Mouse (Mus musculus) forebrain, postnatal 0 days (tissue): Measurements from ENCODE around the gene Krt10. TPM values are rescaled to one million over a fixed set of nuclear protein-coding genes. Genes with fewer than 3 reads are reported as not detected.

ENCODE experiments used
- ATAC-seq: fragments of 200-750 bp; cut with Nextera tagmentation; 2 replicates; pipeline ENCODE4 v1.8.0; 2017; ENCODE audit warnings: mild to moderate bottlenecking, moderate library complexity
- DNase-seq: peaks from one replicate; pipeline ENCODE4 v3.0.0-alpha.2; 2015
- H3K27ac ChIP-seq: fragments of 300-500 bp; sonication (generic); 2 replicates; pipeline ENCODE4 v1.5.1; 2014; ENCODE audit warnings: low read depth, mild to moderate bottlenecking, antibody characterized with exemption, low read length, moderate library complexity, mixed read lengths
- H3K27me3 ChIP-seq: fragments of 300-500 bp; sonication (generic); 2 replicates; pipeline ENCODE4 v1.6.1; 2014; ENCODE audit warnings: mild to moderate bottlenecking, low read length, mixed read lengths; ENCODE audit not compliant: insufficient read depth
- H3K36me3 ChIP-seq: fragments of 300-500 bp; sonication (generic); 2 replicates; pipeline ENCODE4 v1.6.1; 2014; ENCODE audit warnings: mild to moderate bottlenecking, moderate library complexity; ENCODE audit not compliant: insufficient read depth
- H3K4me1 ChIP-seq: fragments of 300-500 bp; sonication (generic); 2 replicates; pipeline ENCODE4 v1.6.1; 2014; ENCODE audit warnings: antibody characterized with exemption; ENCODE audit not compliant: insufficient read depth
- H3K4me2 ChIP-seq: fragments of 300-500 bp; sonication (generic); 2 replicates; pipeline ENCODE4 v1.6.1; 2014; ENCODE audit warnings: low read depth, mild to moderate bottlenecking, moderate library complexity
- H3K4me3 ChIP-seq: fragments of 300-500 bp; sonication (generic); 2 replicates; pipeline ENCODE4 v1.5.1; 2014; ENCODE audit warnings: low read depth, low read length, mixed read lengths
- H3K9ac ChIP-seq: fragments of 300-500 bp; sonication (generic); 2 replicates; pipeline ENCODE4 v1.6.1; 2014; ENCODE audit warnings: mild to moderate bottlenecking
- H3K9me3 ChIP-seq: fragments of 300-500 bp; sonication (generic); 2 replicates; pipeline ENCODE4 v1.6.1; 2016; ENCODE audit warnings: low read length
- CTCF ChIP-seq: sonication (generic); IDR thresholded peaks from 2 replicates; pipeline ENCODE4 v1.5.1; 2016; ENCODE audit warnings: antibody characterized with exemption, control low read depth, low read depth
- WGBS: fragments of 180-500 bp; shearing (Covaris S2); extraction: QIAGEN DNeasy Blood & Tissue Kit; methylation state at CpG from one replicate; pipeline ENCODE4 v1.1.7; 2014; 5-methylcytosine and 5-hydroxymethylcytosine counted together
- polyA plus RNA-seq: library from polyadenylated mRNA; unstranded; fragments of >200 nt; fragmentation: Nextera tagmentation; extraction: Ambion mirVana; gene quantifications from 2 replicates; pipeline ENCODE4 v1.2.1, GENCODE M21; 2015
- total RNA-seq: library from RNA; depleted of rRNA; stranded (reverse); fragments of >200 nt; gene quantifications from 2 replicates; pipeline ENCODE4 v1.2.3, GENCODE M21; 2014; rRNA removed

Gene Krt10
- total and polyA plus RNA-seq, 2 experiments from 2014 or later = 7.1 to 36.3 TPM

DNA sequence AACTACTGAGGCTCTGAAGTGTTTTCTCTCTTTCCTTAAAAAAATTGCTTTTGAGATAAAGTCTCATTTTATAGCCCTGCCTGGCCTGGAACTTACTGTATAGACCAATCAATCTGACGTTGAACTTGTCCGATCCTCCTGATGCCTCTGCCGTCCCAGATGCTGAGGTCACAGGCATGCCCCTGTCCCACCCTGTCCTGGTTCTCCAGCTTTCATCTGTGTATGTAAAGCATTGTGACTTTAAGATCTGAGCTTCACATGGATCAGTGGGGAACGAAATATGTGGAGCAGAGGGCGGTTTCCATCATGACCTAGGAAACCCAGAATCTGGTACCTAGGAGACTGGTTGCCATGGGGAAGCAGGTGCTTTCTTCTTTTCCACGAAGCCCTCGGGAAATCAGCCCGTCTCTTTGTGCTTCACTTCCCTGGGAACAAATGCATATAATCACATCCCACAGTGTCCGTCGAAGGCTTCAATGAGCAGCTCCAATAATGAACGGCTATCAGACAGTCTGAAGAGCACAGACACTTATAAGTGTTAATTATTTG is 49.8 kb downstream of the Krt10 start:
- no peak overlapping the region for H3K27ac ChIP-seq
- 38% methylated on average over 11 of the region's 11 CpGs for WGBS
- H3K36me3 ChIP-seq = no peaks in the 10 kb centered on the region
- H3K4me1 ChIP-seq = no peaks in the 10 kb centered on the region
- peak; percentile 25; the same call in 1 of the 2 replicates for ATAC-seq
- H3K27me3 ChIP-seq = no peaks in the 10 kb centered on the region
- TF ChIP-seq CTCF = no peak
- H3K9ac ChIP-seq = no peak overlapping the region
- peak; percentile 8 for DNase-seq
- no peak overlapping the region for H3K4me3 ChIP-seq
- H3K9me3 ChIP-seq = no peaks in the 10 kb centered on the region
- no peak overlapping the region for H3K4me2 ChIP-seq

DNA sequence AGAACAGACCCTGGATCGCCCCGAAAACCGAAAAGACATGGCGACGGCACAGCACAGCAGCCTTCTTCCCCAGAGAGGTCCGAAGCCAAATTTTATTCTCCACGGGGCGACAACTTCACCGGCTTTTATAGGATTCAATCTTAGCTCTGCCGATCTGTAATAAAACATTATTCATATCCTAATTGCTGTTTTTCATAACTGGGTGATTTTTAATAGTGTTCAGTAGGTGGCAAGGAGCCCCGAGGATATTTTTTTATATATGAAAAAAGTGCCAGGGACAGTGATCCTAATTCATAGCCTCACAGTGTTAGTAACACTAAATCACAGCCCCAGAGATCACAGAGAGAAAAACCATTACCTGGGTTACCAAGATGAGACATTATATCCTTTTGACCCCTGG is 51.3 kb downstream of the Krt10 start, which contains the start of gene Krt26:
TSS of gene Krt26 (minus strand) at position 101 of the 400 bp plus-strand sequence.
- Histone ChIP-seq H3K27ac (no peak within 1 kb of the TSS), H3K4me2 (no peak within 1 kb of the TSS), H3K9me3 (no peaks in the 10 kb centered on the region), H3K4me1 (no peaks in the 10 kb centered on the region), H3K4me3 (no peak within 1 kb of the TSS), H3K9ac (no peak within 1 kb of the TSS), H3K27me3 (no peaks in the 10 kb centered on the region), H3K36me3 (no peaks in the 10 kb centered on the region)
- ATAC-seq (no peak), DNase-seq (no peak)
- WGBS = 92% methylated on average over 11 of the region's 11 CpGs
- TF ChIP-seq CTCF = no peak

Other genes with a start within 250 kb of the Krt10 start
- 0.38 TPM in 1 of 2 replicates, not detected in the other for gene Ccr7, start 234.3 kb downstream of the Krt10 start, total RNA-seq
- gene Ccr7, start 234.3 kb downstream of the Krt10 start, polyA plus RNA-seq = 0.06 and 0.17 TPM in 2 replicates
- 116 and 156 TPM in 2 replicates for gene Smarce1, start 158.3 kb downstream of the Krt10 start, total RNA-seq
- gene Smarce1, start 158.3 kb downstream of the Krt10 start, polyA plus RNA-seq = 227 and 228 TPM in 2 replicates
- gene Krt222, start 145.3 kb downstream of the Krt10 start, total RNA-seq = 6.5 and 7.4 TPM in 2 replicates
- 4.8 and 8.7 TPM in 2 replicates for gene Krt222, start 145.3 kb downstream of the Krt10 start, polyA plus RNA-seq
- 0.15 TPM in 1 of 2 replicates, not detected in the other for gene Krt24, start 104.1 kb downstream of the Krt10 start, total RNA-seq
- 0.08 TPM in 2 replicates for gene Krt24, start 104.1 kb downstream of the Krt10 start, polyA plus RNA-seq
- not detected in 2 replicates for gene Krt25, start 66.4 kb downstream of the Krt10 start, total RNA-seq
- gene Krt25, start 66.4 kb downstream of the Krt10 start, polyA plus RNA-seq = 0.11 and 0.24 TPM in 2 replicates
- 0.14 TPM in 1 of 2 replicates, not detected in the other for gene Krt26, start 51.4 kb downstream of the Krt10 start, total RNA-seq
- 0.12 and 0.15 TPM in 2 replicates for gene Krt26, start 51.4 kb downstream of the Krt10 start, polyA plus RNA-seq
- gene Krt27, start 38.3 kb downstream of the Krt10 start, total RNA-seq = 0.23 TPM in 1 of 2 replicates, not detected in the other
- 0.10 TPM in 1 of 2 replicates, not detected in the other for gene Krt27, start 38.3 kb downstream of the Krt10 start, polyA plus RNA-seq
- gene Krt28, start 14.5 kb downstream of the Krt10 start, total RNA-seq = 0.15 and 0.19 TPM in 2 replicates
- gene Krt28, start 14.5 kb downstream of the Krt10 start, polyA plus RNA-seq = 0.24 and 0.48 TPM in 2 replicates
- 0.14 and 1.6 TPM in 2 replicates for gene Krt12, start 32.9 kb upstream of the Krt10 start, total RNA-seq
- gene Krt12, start 32.9 kb upstream of the Krt10 start, polyA plus RNA-seq = 1.3 and 2.0 TPM in 2 replicates
- gene Krt20, start 48.8 kb upstream of the Krt10 start, total RNA-seq = not detected in 2 replicates
- gene Krt20, start 48.8 kb upstream of the Krt10 start, polyA plus RNA-seq = 0.09 and 0.10 TPM in 2 replicates
- 0.08 TPM in 1 of 2 replicates, not detected in the other for gene Krt23, start 103.8 kb upstream of the Krt10 start, total RNA-seq
- 0.20 and 0.53 TPM in 2 replicates for gene Krt23, start 103.8 kb upstream of the Krt10 start, polyA plus RNA-seq
- not detected in 2 replicates for gene Krt39, start 132.0 kb upstream of the Krt10 start, total RNA-seq
- not detected in 2 replicates for gene Krt39, start 132.0 kb upstream of the Krt10 start, polyA plus RNA-seq
- gene Krt40, start 153.8 kb upstream of the Krt10 start, total RNA-seq = not detected in 2 replicates
- not detected in 2 replicates for gene Krt40, start 153.8 kb upstream of the Krt10 start, polyA plus RNA-seq
- gene Krtap3-3, start 161.5 kb upstream of the Krt10 start, total RNA-seq = not detected in 2 replicates
- gene Krtap3-3, start 161.5 kb upstream of the Krt10 start, polyA plus RNA-seq = not detected in 2 replicates
- gene Krtap3-2, start 167.5 kb upstream of the Krt10 start, total RNA-seq = not detected in 2 replicates
- not detected in 2 replicates for gene Krtap3-2, start 167.5 kb upstream of the Krt10 start, polyA plus RNA-seq
- gene Gm11939, start 170.1 kb upstream of the Krt10 start, total RNA-seq = not detected in 2 replicates
- gene Gm11939, start 170.1 kb upstream of the Krt10 start, polyA plus RNA-seq = not detected in 2 replicates
- gene Krtap3-1, start 177.3 kb upstream of the Krt10 start, total RNA-seq = not detected in 2 replicates
- gene Krtap3-1, start 177.3 kb upstream of the Krt10 start, polyA plus RNA-seq = not detected in 2 replicates
- gene Krtap1-5, start 191.7 kb upstream of the Krt10 start, total RNA-seq = not detected in 2 replicates
- gene Krtap1-5, start 191.7 kb upstream of the Krt10 start, polyA plus RNA-seq = not detected in 2 replicates
- gene Krtap1-4, start 194.3 kb upstream of the Krt10 start, total RNA-seq = not detected in 2 replicates
- gene Krtap1-4, start 194.3 kb upstream of the Krt10 start, polyA plus RNA-seq = not detected in 2 replicates
- not detected in 2 replicates for gene Krtap1-3, start 202.0 kb upstream of the Krt10 start, total RNA-seq
- not detected in 2 replicates for gene Krtap1-3, start 202.0 kb upstream of the Krt10 start, polyA plus RNA-seq
- gene Krtap9-3, start 208.7 kb upstream of the Krt10 start, total RNA-seq = not detected in 2 replicates
- gene Krtap9-3, start 208.7 kb upstream of the Krt10 start, polyA plus RNA-seq = not detected in 2 replicates
- not detected in 2 replicates for gene Gm11938, start 213.9 kb upstream of the Krt10 start, total RNA-seq
- not detected in 2 replicates for gene Gm11938, start 213.9 kb upstream of the Krt10 start, polyA plus RNA-seq
- gene Gm11937, start 220.8 kb upstream of the Krt10 start, total RNA-seq = not detected in 2 replicates
- not detected in 2 replicates for gene Gm11937, start 220.8 kb upstream of the Krt10 start, polyA plus RNA-seq
- not detected in 2 replicates for gene Krtap2-4, start 225.5 kb upstream of the Krt10 start, total RNA-seq
- gene Krtap2-4, start 225.5 kb upstream of the Krt10 start, polyA plus RNA-seq = not detected in 2 replicates
- gene Gm11562, start 231.1 kb upstream of the Krt10 start, total RNA-seq = not detected in 2 replicates
- not detected in 2 replicates for gene Gm11562, start 231.1 kb upstream of the Krt10 start, polyA plus RNA-seq
- not detected in 2 replicates for gene Krtap4-1, start 238.9 kb upstream of the Krt10 start, total RNA-seq
- gene Krtap4-1, start 238.9 kb upstream of the Krt10 start, polyA plus RNA-seq = not detected in 2 replicates
- gene Krtap4-2, start 245.7 kb upstream of the Krt10 start, total RNA-seq = not detected in 2 replicates
- not detected in 2 replicates for gene Krtap4-2, start 245.7 kb upstream of the Krt10 start, polyA plus RNA-seq